Mouse (Mus musculus): ENCODE results near the gene Vpreb3.

DNA sequence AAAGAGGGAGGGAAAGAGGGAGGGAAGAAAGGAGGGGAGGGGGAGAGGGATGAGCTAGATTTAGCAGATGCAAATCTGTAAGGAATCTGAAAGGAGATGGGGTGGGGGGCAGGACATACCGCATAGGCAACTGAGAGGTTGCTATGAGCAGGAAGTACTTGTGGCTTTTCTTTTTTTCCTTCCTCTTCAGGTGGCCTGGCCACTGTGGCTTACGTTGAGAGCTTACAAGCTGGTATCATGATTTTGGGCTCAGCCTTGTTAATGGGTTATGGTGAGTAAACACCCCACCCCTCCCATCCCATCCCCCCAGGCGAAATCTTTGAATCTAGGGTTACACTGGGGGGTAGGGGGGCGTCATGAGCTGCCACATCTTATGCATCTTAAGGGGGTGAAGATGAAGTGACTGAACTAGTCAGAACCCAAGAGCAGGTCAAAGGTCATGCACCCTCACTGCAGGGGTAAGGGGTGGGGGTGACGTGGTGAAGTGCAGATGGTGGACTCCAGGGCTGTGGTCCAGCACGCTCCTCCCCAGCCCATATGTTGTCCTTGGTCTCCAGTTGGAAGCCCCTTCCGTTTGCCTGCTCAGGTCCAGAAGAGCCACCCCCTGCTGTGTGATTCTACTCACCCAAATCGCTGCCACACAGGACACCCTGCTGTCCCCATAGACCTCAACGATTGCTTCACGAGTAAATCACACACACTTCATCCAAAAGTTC is 35.4 kb downstream of the Vpreb3 start:
- no peak for TF ChIP-seq EP300 (IDR thresholded peaks at IDR 0.05; ENCODE audit: low read depth)
- TF ChIP-seq CTCF (IDR thresholded peaks at IDR 0.05; ENCODE audit: low read depth): no peak

Data from liver, postnatal 0 days (tissue).